Mouse (Mus musculus) bone marrow macrophage, adult 2 months (primary cell): ENCODE measurements around the gene Cdk14.

Source experiments
- CTCF ChIP-seq: IDR thresholded peaks from 2 replicates; pipeline ENCODE4 v1.5.1; 2012; ENCODE audit warnings: low read depth, mild to moderate bottlenecking, low read length, moderate library complexity
- POLR2A ChIP-seq: IDR thresholded peaks from 2 replicates; pipeline ENCODE4 v1.6.1; 2012; ENCODE audit warnings: mild to moderate bottlenecking, low read depth, low read length, borderline replicate concordance

GRCm38 (mm10) chr5:4931539-4932143, 488.5 kb downstream of the Cdk14 start:
- TF ChIP-seq POLR2A, result no peak
- TF ChIP-seq CTCF, result no peak
